Mouse (Mus musculus): ENCODE measurements around the gene Fam172a.

DNA sequence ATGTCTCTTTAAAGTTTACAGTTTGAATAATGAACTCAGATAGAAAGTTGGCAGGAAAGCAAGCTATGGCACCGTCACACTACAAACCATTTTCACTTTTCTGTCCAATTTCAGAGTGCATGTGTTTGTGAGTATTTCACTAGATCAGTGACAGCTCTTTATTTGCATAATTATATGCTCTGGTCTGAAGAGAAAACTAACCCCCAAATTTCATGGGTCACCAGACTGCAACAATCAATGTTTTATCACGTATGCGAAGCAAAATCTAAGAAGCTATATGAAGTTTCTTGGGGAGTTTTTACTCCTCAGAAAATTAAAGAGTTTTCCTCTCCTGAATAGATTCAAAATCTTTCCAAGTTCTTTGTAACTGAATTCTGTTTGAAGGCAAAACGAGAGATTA, 466.3 kb downstream of the Fam172a start:
- TF ChIP-seq CTCF (IDR thresholded peaks at IDR 0.05; ENCODE audit: low read depth, low read length) (no peak), GATA1 (IDR thresholded peaks at IDR 0.05; ENCODE audit: borderline replicate concordance, low read length) (no peak), TAL1 (conservative IDR thresholded peaks at IDR 0.05; ENCODE audit: low read depth, low read length) (no peak), GATA2 (IDR thresholded peaks at IDR 0.05; ENCODE audit: borderline replicate concordance, low read depth, low read length) (no peak)

Measured in G1E (cell line).